Mouse (Mus musculus) bone marrow, adult 2 months (tissue): ENCODE data around the gene Ndufc1. TPM values are rescaled to one million over a fixed set of nuclear protein-coding genes. Genes with fewer than 3 reads are reported as not detected.

Source experiments
- H3K27ac ChIP-seq: fragments of 200-500 bp; 2 replicates; pipeline ENCODE4 v1.5.1; 2012; ENCODE audit warnings: low read depth, mild to moderate bottlenecking, control low read depth, inconsistent platforms, low read length; ENCODE audit not compliant: control insufficient read depth, poor library complexity, insufficient read depth
- H3K4me1 ChIP-seq: fragments of 200-500 bp; 2 replicates; pipeline ENCODE4 v1.6.1; 2011; ENCODE audit warnings: low read length; ENCODE audit not compliant: control insufficient read depth, insufficient read depth
- H3K4me3 ChIP-seq: fragments of 200-500 bp; replicated peaks from 2 replicates; pipeline ENCODE3; 2011; ENCODE audit warnings: mild to moderate bottlenecking, low read depth, low read length, control low read depth; ENCODE audit not compliant: control insufficient read depth
- CTCF ChIP-seq: fragments of 200-500 bp; IDR thresholded peaks from 2 replicates; pipeline ENCODE4 v1.5.1; 2011; ENCODE audit warnings: low read length, control low read depth; ENCODE audit not compliant: control insufficient read depth, insufficient read depth
- POLR2A ChIP-seq: fragments of 200-500 bp; IDR thresholded peaks from 2 replicates; pipeline ENCODE4 v1.6.1; 2011; ENCODE audit warnings: low read depth, mild to moderate bottlenecking, control low read depth, low read length, borderline replicate concordance; ENCODE audit not compliant: control insufficient read depth
- WGBS: fragments of 180-500 bp; shearing (Covaris S2); methylation state at CpG from one replicate; pipeline ENCODE4 v1.1.7; 2018; 5-methylcytosine and 5-hydroxymethylcytosine counted together
- polyA plus RNA-seq: library from polyadenylated mRNA; stranded (reverse); fragments of >200 nt; gene quantifications from 2 replicates; pipeline ENCODE4 v1.2.4, GENCODE M21; 2011; ENCODE audit warnings: low replicate concordance; ENCODE audit not compliant: missing spikeins, insufficient read depth, insufficient read length

The Ndufc1 gene
- polyA plus RNA-seq, 1 experiment: 72.8 TPM

DNA sequence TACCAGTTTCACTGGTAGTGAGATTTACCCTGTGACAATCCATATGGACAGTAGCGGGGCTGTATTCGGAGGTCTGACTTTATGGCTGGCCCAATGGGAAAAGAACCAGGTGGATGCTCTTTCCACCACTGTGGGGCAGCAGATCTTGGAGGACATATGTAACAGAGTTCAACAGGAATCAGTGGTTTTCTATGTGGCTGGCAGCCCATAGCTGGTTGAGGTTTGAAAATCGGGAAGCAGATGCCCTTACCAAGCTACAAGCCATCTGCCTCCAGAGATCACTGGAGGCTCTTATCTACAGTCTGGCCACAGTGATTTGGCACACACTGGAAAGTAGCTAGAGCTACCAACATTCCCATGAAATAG, 43.3 kb downstream of the Ndufc1 start:
- no peak overlapping the region for H3K27ac ChIP-seq
- no peak overlapping the region for H3K4me3 ChIP-seq
- TF ChIP-seq CTCF (no peak), POLR2A (no peak)
- 2% methylated on average over 3 of the region's 3 CpGs for WGBS
- H3K4me1 ChIP-seq: no peaks in the 10 kb centered on the region; the same call in 1 of the 2 replicates

- no peak for TF ChIP-seq POLR2A
- TF ChIP-seq CTCF: peak; percentile 94
- Histone ChIP-seq H3K4me3 (peak overlapping the region; percentile 56), H3K4me1 (no peaks in the 10 kb centered on the region; the same call in 1 of the 2 replicates), H3K27ac (no peak overlapping the region)
- WGBS: 2% methylated on average over 31 of the region's 31 CpGs
These were observed 43.9 kb downstream of the Ndufc1 start for GRCm38 (mm10) chr3:51364703-51365516.

DNA sequence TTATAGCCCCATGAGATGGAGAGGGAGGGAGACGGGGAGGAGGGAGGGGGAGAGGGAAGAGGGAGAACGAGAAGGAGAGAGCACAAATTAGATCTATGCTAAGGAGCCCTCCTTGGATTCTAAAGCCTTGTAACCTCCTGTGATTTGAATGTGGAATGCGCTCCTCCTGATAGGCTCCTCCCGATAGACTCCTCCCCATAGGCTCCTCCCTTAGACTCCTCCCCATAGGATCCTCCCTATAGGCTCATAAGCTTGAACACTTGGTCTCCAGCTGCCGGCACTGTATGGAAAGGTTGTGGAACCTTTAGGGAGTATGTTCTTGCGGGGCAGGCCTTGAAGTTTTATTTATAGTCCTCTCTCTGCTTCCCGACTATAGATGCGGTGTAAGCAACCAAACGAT, 47.7 kb downstream of the Ndufc1 start:
- no peak for TF ChIP-seq CTCF
- no peak for TF ChIP-seq POLR2A
- no peak overlapping the region for H3K27ac ChIP-seq
- H3K4me1 ChIP-seq: no peaks in the 10 kb centered on the region; the same call in 1 of the 2 replicates
- no peak overlapping the region for H3K4me3 ChIP-seq
- WGBS: 75% methylated on average over 9 of the region's 9 CpGs

DNA sequence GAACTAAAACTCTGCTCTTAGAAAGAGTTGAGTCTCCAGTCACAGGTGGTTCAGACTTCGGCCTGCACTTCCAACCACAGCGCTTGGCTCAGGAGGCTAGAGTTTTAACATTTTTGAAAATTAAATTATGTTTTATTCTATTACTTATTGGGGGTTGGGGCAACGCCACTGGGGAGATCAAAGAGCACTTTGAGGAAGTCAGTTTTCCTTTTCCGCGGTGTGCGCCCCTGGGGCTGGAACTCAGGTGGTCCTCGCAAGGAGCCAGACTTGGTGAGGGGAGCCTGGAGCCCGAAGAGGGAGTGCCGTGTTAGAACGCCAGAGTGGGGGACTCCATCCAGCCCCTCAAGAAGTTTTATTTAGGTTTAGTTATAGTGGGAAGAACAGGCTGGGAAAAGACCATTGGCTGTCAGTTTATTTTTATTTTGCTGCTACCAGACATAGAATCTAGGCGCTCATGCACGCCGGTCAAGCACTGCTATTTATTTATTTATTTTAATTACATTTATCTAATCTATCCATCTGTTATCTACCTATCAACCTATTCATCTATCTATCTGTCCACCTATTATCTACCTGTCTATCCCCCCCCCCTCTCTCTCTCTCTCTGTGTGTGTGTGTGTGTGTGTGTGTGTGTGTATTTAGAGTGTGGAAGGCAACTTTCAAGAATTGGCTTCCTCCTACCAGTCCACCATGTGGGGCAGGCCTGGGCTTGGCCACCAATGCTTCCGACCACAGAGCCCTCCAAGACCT, 49.1 kb downstream of the Ndufc1 start:
- Histone ChIP-seq H3K27ac (no peak overlapping the region), H3K4me1 (no peaks in the 10 kb centered on the region; the same call in 1 of the 2 replicates), H3K4me3 (no peak overlapping the region)
- no peak for TF ChIP-seq POLR2A
- no peak for TF ChIP-seq CTCF
- WGBS: 57% methylated on average over 14 of the region's 14 CpGs

- WGBS: under 1% methylated on average over 50 of the region's 50 CpGs
- Histone ChIP-seq H3K27ac (peak overlapping the region; percentile 44; the same call in 1 of the 2 replicates), H3K4me1 (no peaks in the 10 kb centered on the region; the same call in 1 of the 2 replicates), H3K4me3 (peak overlapping the region; percentile 68)
- TF ChIP-seq POLR2A (no peak), CTCF (0 out of 2 replicates have a peak, but pooled peaks have one; percentile 0)
These were observed 49.9 kb downstream of the Ndufc1 start for GRCm38 (mm10) chr3:51358660-51359557.

DNA sequence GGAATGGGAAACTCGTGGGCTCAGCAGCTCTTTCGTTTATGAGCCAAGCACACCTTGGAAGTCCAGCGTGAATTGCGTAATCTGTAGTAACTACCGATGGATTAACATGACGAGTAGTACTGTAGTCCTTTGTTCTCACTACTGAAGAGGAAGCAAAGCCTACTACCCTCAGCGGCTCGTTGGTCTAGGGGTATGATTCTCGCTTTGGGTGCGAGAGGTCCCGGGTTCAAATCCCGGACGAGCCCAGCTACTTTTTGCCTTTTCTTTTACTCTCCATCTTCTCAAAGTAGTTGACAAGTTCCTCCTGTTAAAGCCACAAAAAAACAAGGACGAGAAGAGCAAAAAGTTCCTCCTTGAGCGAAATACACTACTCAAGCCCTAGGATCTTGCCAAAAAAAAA, 50.6 kb downstream of the Ndufc1 start:
- peak overlapping the region; percentile 75 for H3K4me3 ChIP-seq
- no peak overlapping the region for H3K27ac ChIP-seq
- TF ChIP-seq CTCF (no peak), POLR2A (no peak)
- no peaks in the 10 kb centered on the region; the same call in 1 of the 2 replicates for H3K4me1 ChIP-seq
- WGBS: 1% methylated on average over 15 of the region's 15 CpGs

DNA sequence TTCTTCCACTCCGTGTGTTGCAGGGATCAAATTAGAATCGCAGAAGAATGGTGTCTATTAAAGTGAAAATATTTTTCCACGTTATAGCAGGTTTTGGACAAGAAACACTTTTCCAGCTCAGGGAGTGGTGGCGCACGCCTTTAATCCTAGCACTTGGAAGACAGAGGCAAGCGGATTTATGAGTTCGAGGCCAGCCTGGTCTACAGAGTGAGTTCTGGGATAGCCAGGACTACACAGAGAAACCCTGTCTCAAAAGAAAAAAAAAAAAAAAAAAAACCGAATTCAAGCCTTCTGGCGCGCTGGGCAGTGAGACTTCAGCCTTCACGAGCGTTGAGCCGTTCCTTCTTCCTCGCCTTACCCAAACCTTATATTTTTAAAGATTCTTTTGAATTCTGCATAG, 51.2 kb downstream of the Ndufc1 start:
- H3K27ac ChIP-seq: no peak overlapping the region
- WGBS: 47% methylated on average over 14 of the region's 14 CpGs
- no peak for TF ChIP-seq CTCF
- no peak overlapping the region for H3K4me3 ChIP-seq
- H3K4me1 ChIP-seq: no peaks in the 10 kb centered on the region; the same call in 1 of the 2 replicates
